Mouse (Mus musculus) MEL (cell line): ENCODE results near the gene Plekhm3. TPM values are rescaled to one million over a fixed set of nuclear protein-coding genes. Genes with fewer than 3 reads are reported as not detected.

Experiments
- DNase-seq: peaks from one replicate; pipeline ENCODE4 v3.0.0; 2011; ENCODE audit warnings: low read depth, low spot score
- H3K27ac ChIP-seq: 2 replicates; pipeline ENCODE4 v1.5.1; 2012; ENCODE audit warnings: low read depth, mild to moderate bottlenecking, control low read depth, low read length, moderate library complexity; ENCODE audit not compliant: control insufficient read depth
- H3K27me3 ChIP-seq, 2 experiments: fragments of 150-350 bp in 1 of 2; sonication (generic) in 1 of 2; 2 replicates each; pipeline ENCODE4 v1.6.1; 2012; ENCODE audit warnings: low read length in 2 of 2, mild to moderate bottlenecking in 2 of 2, improper control_type of control experiment in 1 of 2, moderate library complexity in 1 of 2; ENCODE audit not compliant: insufficient read depth in 2 of 2, control insufficient read depth in 1 of 2
- H3K36me3 ChIP-seq, 2 experiments: 2 replicates each; pipeline ENCODE4 v1.6.1; 2012 to 2014; ENCODE audit warnings: low read length in 2 of 2, improper control_type of control experiment in 1 of 2, inconsistent platforms in 1 of 2, mild to moderate bottlenecking in 1 of 2; ENCODE audit not compliant: insufficient read depth in 2 of 2, control insufficient read depth in 1 of 2
- H3K4me1 ChIP-seq, 2 experiments: fragments of 150-350 bp in 1 of 2; sonication (generic) in 1 of 2; 2 replicates each; pipeline ENCODE4 v1.6.1; 2012; ENCODE audit warnings: low read length in 2 of 2, improper control_type of control experiment in 1 of 2, mild to moderate bottlenecking in 1 of 2; ENCODE audit not compliant: insufficient read depth in 2 of 2, control insufficient read depth in 1 of 2
- H3K4me3 ChIP-seq, 2 experiments: fragments of 150-350 bp in 1 of 2; sonication (generic) in 1 of 2; 2 replicates each; pipeline ENCODE4 v1.5.1; 2012; ENCODE audit warnings: low read depth in 2 of 2, low read length in 2 of 2, mild to moderate bottlenecking in 2 of 2, moderate library complexity in 2 of 2, control low read depth in 1 of 2, improper control_type of control experiment in 1 of 2; ENCODE audit not compliant: control insufficient read depth in 1 of 2, insufficient read depth in 1 of 2
- H3K79me2 ChIP-seq: 2 replicates; pipeline ENCODE4 v1.6.1; 2012; ENCODE audit warnings: mild to moderate bottlenecking, low read length, moderate library complexity; ENCODE audit not compliant: control insufficient read depth, poor library complexity, insufficient read depth
- H3K9ac ChIP-seq: 2 replicates; pipeline ENCODE4 v1.6.1; 2012; ENCODE audit warnings: low read depth, mild to moderate bottlenecking, control low read depth, low read length, moderate library complexity; ENCODE audit not compliant: control insufficient read depth, poor library complexity, severe bottlenecking
- H3K9me3 ChIP-seq: fragments of 150-350 bp; sonication (generic); replicated peaks from 2 replicates; pipeline ENCODE4 v1.6.1; 2012; ENCODE audit warnings: mild to moderate bottlenecking, low read length, improper control_type of control experiment, moderate library complexity; ENCODE audit not compliant: insufficient read depth
- BHLHE40 ChIP-seq: IDR thresholded peaks from 2 replicates; pipeline ENCODE4 v1.6.1; 2012; ENCODE audit warnings: low read depth, mild to moderate bottlenecking, inconsistent platforms, low read length, improper control_type of control experiment, borderline replicate concordance
- CHD1 ChIP-seq: IDR thresholded peaks from 2 replicates; pipeline ENCODE4 v1.6.1; 2012; ENCODE audit warnings: low read depth, mild to moderate bottlenecking, inconsistent platforms, low read length, improper control_type of control experiment
- CHD2 ChIP-seq: IDR thresholded peaks from 2 replicates; pipeline ENCODE4 v1.6.1; 2011; ENCODE audit warnings: low read length, improper control_type of control experiment
- E2F4 ChIP-seq: IDR thresholded peaks from 2 replicates; pipeline ENCODE4 v1.6.1; 2011; ENCODE audit warnings: low read depth, low read length, improper control_type of control experiment, borderline replicate concordance
- EP300 ChIP-seq, 2 experiments: IDR thresholded peaks; 2 replicates each; pipeline ENCODE4 v1.6.1; 2011; ENCODE audit warnings: improper control_type of control experiment in 2 of 2, low read length in 2 of 2, low read depth in 1 of 2, mild to moderate bottlenecking in 1 of 2
- ETS1 ChIP-seq: IDR thresholded peaks from 2 replicates; pipeline ENCODE4 v1.6.1; 2012; ENCODE audit warnings: low read depth, mild to moderate bottlenecking, inconsistent platforms, low read length, improper control_type of control experiment, moderate library complexity
- GATA1 ChIP-seq: IDR thresholded peaks from 2 replicates; pipeline ENCODE4 v1.6.1; 2011; ENCODE audit warnings: low read depth, low read length, improper control_type of control experiment
- HCFC1 ChIP-seq: IDR thresholded peaks from 2 replicates; pipeline ENCODE4 v1.6.1; 2012; ENCODE audit warnings: low read depth, mild to moderate bottlenecking, inconsistent platforms, low read length, improper control_type of control experiment, moderate library complexity
- MAFK ChIP-seq: IDR thresholded peaks from 2 replicates; pipeline ENCODE4 v1.6.1; 2011; ENCODE audit warnings: low read depth, mild to moderate bottlenecking, low read length, improper control_type of control experiment, borderline replicate concordance
- MAZ ChIP-seq: IDR thresholded peaks from 2 replicates; pipeline ENCODE4 v1.6.1; 2012; ENCODE audit warnings: low read depth, mild to moderate bottlenecking, inconsistent platforms, low read length, improper control_type of control experiment
- MXI1 ChIP-seq: IDR thresholded peaks from 2 replicates; pipeline ENCODE4 v1.6.1; 2011; ENCODE audit warnings: mild to moderate bottlenecking, low read depth, low read length, improper control_type of control experiment
- MYB ChIP-seq: IDR thresholded peaks from 2 replicates; pipeline ENCODE4 v1.6.1; 2011; ENCODE audit warnings: mild to moderate bottlenecking, low read depth, low read length, improper control_type of control experiment
- NELFE ChIP-seq: IDR thresholded peaks from 2 replicates; pipeline ENCODE4 v1.6.1; 2011; ENCODE audit warnings: low read depth, low read length, improper control_type of control experiment
- NRF1 ChIP-seq: IDR thresholded peaks from 2 replicates; pipeline ENCODE4 v1.6.1; 2014; ENCODE audit warnings: low read depth, mild to moderate bottlenecking, inconsistent platforms, low read length, improper control_type of control experiment, moderate library complexity; ENCODE audit not compliant: poor library complexity, insufficient read depth, severe bottlenecking
- POLR2A ChIP-seq, 2 experiments: IDR thresholded peaks; 2 replicates each; pipeline ENCODE4 v1.6.1; 2011 to 2012; ENCODE audit warnings: low read length in 2 of 2, mild to moderate bottlenecking in 2 of 2, control low read depth in 1 of 2, improper control_type of control experiment in 1 of 2, low read depth in 1 of 2, moderate library complexity in 1 of 2; ENCODE audit not compliant: control insufficient read depth in 1 of 2, insufficient read depth in 1 of 2, poor library complexity in 1 of 2
- RAD21 ChIP-seq: IDR thresholded peaks from 2 replicates; pipeline ENCODE4 v1.6.1; 2011; ENCODE audit warnings: mild to moderate bottlenecking, low read depth, low read length, improper control_type of control experiment
- SMC3 ChIP-seq: IDR thresholded peaks from 2 replicates; pipeline ENCODE4 v1.6.1; 2011; ENCODE audit warnings: low read depth, low read length, improper control_type of control experiment
- TCF12 ChIP-seq: IDR thresholded peaks from 2 replicates; pipeline ENCODE4 v1.6.1; 2014; ENCODE audit warnings: low read depth, mild to moderate bottlenecking, inconsistent platforms, low read length, improper control_type of control experiment, moderate library complexity
- UBTF ChIP-seq: IDR thresholded peaks from 2 replicates; pipeline ENCODE4 v1.6.1; 2012; ENCODE audit warnings: low read depth, mild to moderate bottlenecking, inconsistent platforms, low read length, improper control_type of control experiment, moderate library complexity, borderline replicate concordance; ENCODE audit not compliant: insufficient read depth
- USF2 ChIP-seq, 2 experiments: IDR thresholded peaks; 2 replicates each; pipeline ENCODE4 v1.6.1; 2011 to 2012; ENCODE audit warnings: improper control_type of control experiment in 2 of 2, low read length in 2 of 2, borderline replicate concordance in 1 of 2, inconsistent platforms in 1 of 2, low read depth in 1 of 2, mild to moderate bottlenecking in 1 of 2; ENCODE audit not compliant: insufficient read depth in 1 of 2
- ZMIZ1 ChIP-seq: IDR thresholded peaks from 2 replicates; pipeline ENCODE4 v1.6.1; 2012; ENCODE audit warnings: low read depth, mild to moderate bottlenecking, inconsistent platforms, low read length, improper control_type of control experiment, moderate library complexity
- polyA plus RNA-seq, 2 experiments: library from polyadenylated mRNA; stranded (reverse) in 1 of 2; unstranded in 1 of 2; fragments of >175 nt in 1 of 2; fragments of >200 nt in 1 of 2; gene quantifications; 2 replicates each; pipeline versions ENCODE4 v1.2.1 to v1.2.4; 2012; ENCODE audit warnings: low replicate concordance in 2 of 2, low read depth in 1 of 2; ENCODE audit not compliant: insufficient read length in 2 of 2, insufficient read depth in 1 of 2, missing spikeins in 1 of 2
- total RNA-seq: library from RNA; depleted of rRNA; stranded (reverse); fragments of 300-350 nt; gene quantifications from 2 replicates; pipeline ENCODE4 v1.2.3, GENCODE M21; 2012

Gene Plekhm3
- total and polyA plus RNA-seq, 3 experiments, result 1.8 to 2.0 TPM; not detected in 1

DNA sequence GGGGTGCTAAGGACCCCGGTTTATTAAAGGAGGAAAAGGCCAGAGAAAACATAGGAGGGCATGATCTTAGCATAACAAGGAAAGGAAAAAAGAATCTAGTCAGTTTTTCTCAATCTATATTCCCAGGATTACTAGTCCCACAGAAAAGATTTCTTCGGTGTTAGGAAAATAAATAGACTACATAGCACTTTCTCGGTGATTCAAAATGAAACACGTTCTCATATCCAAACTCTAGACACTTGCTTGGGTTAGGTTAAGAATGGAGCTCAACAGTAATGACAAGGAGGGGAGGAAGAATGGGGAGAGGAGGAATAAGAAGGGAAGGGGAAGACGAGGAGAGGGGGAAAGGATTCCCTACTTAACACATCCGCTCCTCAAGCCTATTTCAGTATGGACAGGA, 69.9 kb downstream of the Plekhm3 start:
- Histone ChIP-seq H3K36me3 (no peaks in the 10 kb centered on the region), H3K4me1 (no peaks in the 10 kb centered on the region), H3K9ac (no peak overlapping the region), H3K27ac (no peak overlapping the region), H3K4me3 (no peak overlapping the region), H3K79me2 (no peaks in the 10 kb centered on the region), H3K27me3 (no peaks in the 10 kb centered on the region), H3K9me3 (no peaks in the 10 kb centered on the region)
- no peak for TF ChIP-seq SMC3
- TF ChIP-seq POLR2A (IDR thresholded peaks at IDR 0.05; ENCODE audit: control insufficient read depth in 1 of 2, insufficient read depth in 1 of 2, low read depth in 1 of 2, low read length in 2 of 2, poor library complexity in 1 of 2), result no peak
- no peak for TF ChIP-seq TCF12
- TF ChIP-seq EP300 (IDR thresholded peaks at IDR 0.05; ENCODE audit: low read depth in 1 of 2, low read length in 2 of 2), result no peak
- no peak for TF ChIP-seq UBTF
- TF ChIP-seq CHD1, result no peak
- TF ChIP-seq NELFE, result no peak
- TF ChIP-seq BHLHE40, result no peak
- TF ChIP-seq RAD21, result no peak
- TF ChIP-seq USF2 (IDR thresholded peaks at IDR 0.05; ENCODE audit: borderline replicate concordance in 1 of 2, insufficient read depth in 1 of 2, low read depth in 1 of 2, low read length in 2 of 2), result no peak
- TF ChIP-seq MAFK, result no peak
- TF ChIP-seq NRF1, result no peak
- no peak for TF ChIP-seq GATA1
- TF ChIP-seq CHD2, result no peak
- no peak for TF ChIP-seq ETS1
- no peak for TF ChIP-seq ZMIZ1
- no peak for DNase-seq

DNA sequence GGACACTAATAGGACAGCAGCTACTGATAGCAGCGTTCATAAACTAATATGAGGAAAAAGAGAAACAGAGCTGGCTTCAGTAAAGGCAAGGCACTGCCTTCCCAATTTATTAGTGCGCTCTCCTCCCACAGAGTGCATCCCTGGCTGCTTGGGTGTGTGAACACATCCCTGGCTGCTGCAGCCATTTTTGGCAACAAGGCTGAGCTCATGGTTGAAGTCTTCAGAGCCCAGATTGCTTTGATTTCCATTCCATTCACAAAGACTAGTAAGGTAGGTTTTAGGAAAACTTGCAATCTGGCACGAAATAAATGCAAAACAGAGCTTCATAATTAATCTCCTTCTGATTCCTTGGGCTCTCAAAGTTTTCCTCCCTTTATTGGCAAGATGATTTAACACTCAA, 71.3 kb downstream of the Plekhm3 start:
- Histone ChIP-seq H3K27ac (no peak overlapping the region), H3K9me3 (no peaks in the 10 kb centered on the region), H3K79me2 (no peaks in the 10 kb centered on the region), H3K9ac (no peak overlapping the region), H3K27me3 (no peaks in the 10 kb centered on the region), H3K36me3 (no peaks in the 10 kb centered on the region), H3K4me3 (no peak overlapping the region), H3K4me1 (no peaks in the 10 kb centered on the region)
- no peak for DNase-seq
- no peak for TF ChIP-seq E2F4
- TF ChIP-seq RAD21, result no peak
- no peak for TF ChIP-seq TCF12
- TF ChIP-seq HCFC1, result no peak
- no peak for TF ChIP-seq MYB
- no peak for TF ChIP-seq MAZ
- no peak for TF ChIP-seq MXI1
